In the genomic region with DNA sequence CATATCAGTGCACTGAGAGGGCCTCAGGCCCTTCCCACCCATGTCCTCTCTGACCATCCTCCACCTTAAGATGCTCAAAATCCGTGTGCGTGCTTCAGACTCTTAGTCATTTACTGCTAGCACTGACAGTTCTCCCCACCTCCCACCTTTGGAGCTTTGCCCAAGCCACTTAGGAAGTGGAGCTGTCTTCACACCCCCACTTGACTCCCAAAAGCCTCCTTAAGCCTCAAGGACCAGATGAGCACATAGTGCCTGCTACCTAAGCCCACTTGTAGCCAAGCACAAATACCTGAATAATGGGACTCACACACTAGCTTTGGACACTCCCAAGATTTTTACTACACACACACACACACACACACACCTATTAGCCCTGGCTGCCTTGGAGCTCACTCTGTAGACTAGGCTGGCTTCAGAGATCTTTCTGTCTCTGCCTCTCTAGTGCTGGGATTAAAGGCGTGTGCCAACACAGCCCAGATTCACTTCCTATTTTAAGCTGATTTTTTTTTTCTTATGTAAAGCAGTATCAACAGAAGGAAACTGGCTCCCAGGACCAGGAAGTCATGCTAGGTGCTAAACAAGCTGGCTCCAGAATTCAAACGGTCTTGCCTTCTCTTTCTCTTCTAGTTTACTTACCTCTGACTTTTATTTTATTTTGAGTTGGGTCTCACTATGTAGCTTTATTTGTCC, we compare ENCODE assay signal across 12 mouse cellular contexts. TPM values are rescaled to one million over a fixed set of nuclear protein-coding genes. Genes with fewer than 3 reads are reported as not detected.
A peak's percentile ranks its signal among the peaks of the same experiment; 100 is the strongest.
DNase-seq lines count a peak whose midpoint lies in the region; ATAC-seq and TF ChIP-seq lines count a peak whose summit lies in the region.
"Had no signal": no experiment of that assay in that cellular context is flagged by ENCODE, and none has a peak within 500 bp of the region (broad histone marks: within the 10 kb centered on the region; RNA-seq: fewer than 3 reads in every experiment).

No protein-coding gene starts in this region.

- no peak overlapping the region for H3K4me2 ChIP-seq in kidney, embryonic 16.5 days (replicated peaks; ENCODE audit: low read depth, low read length)
- no peak overlapping the region for H3K4me2 ChIP-seq in hindbrain, embryonic 14.5 days (replicated peaks)
- H3K4me2 ChIP-seq: hindbrain, embryonic 13.5 days had no signal

- WGBS in kidney, embryonic 16.5 days, result 67% methylated on average over 4 of the region's 4 CpGs
- 89% methylated on average over 4 of the region's 4 CpGs for WGBS in hindbrain, embryonic 14.5 days

- no peaks in the 10 kb centered on the region for H3K36me3 ChIP-seq in kidney, embryonic 16.5 days (ENCODE audit: insufficient read depth, low read length)
- H3K36me3 ChIP-seq in hindbrain, embryonic 14.5 days (replicated peaks; ENCODE audit: control insufficient read depth, insufficient read depth), result no peaks in the 10 kb centered on the region
- H3K36me3 ChIP-seq: hindbrain, embryonic 13.5 days had no signal

- no peaks in the 10 kb centered on the region for H3K27me3 ChIP-seq in Patski
- H3K27me3 ChIP-seq in kidney, embryonic 16.5 days (ENCODE audit: insufficient read depth, low read length), result no peaks in the 10 kb centered on the region
- H3K27me3 ChIP-seq in hindbrain, embryonic 14.5 days (ENCODE audit: control insufficient read depth, insufficient read depth, low read length), result no peaks in the 10 kb centered on the region
- H3K27me3 ChIP-seq: hindbrain, embryonic 13.5 days had no signal

- in situ Hi-C loops in Patski (cut with MboI; ENCODE audit: low pct_unique_long_range_greater_than_20kb), result no loop called here

- H3K4me3 ChIP-seq in layer of hippocampus, adult 2 months, result no peak overlapping the region
- H3K4me3 ChIP-seq in kidney, embryonic 16.5 days (ENCODE audit: low read length), result no peak overlapping the region
- H3K4me3 ChIP-seq in hindbrain, embryonic 14.5 days (replicated peaks; ENCODE audit: low read length), result no peak overlapping the region
- H3K4me3 ChIP-seq: erythroblast, embryonic 14.5 days; hindbrain, embryonic 13.5 days had no signal

- ATAC-seq in Patski, result peak; percentile 38
- peak; percentile 71 for ATAC-seq in monocyte, adult 5-6 weeks (replicated peaks; ENCODE audit: insufficient number of reproducible peaks, low FRiP score, low TSS enrichment, poor library complexity, severe bottlenecking)
- no peak for ATAC-seq in kidney, embryonic 16.5 days (ENCODE audit: low FRiP score, low TSS enrichment)
- no peak for ATAC-seq in hindbrain, embryonic 14.5 days (ENCODE audit: low FRiP score)

- H3K9ac ChIP-seq in kidney, embryonic 16.5 days (replicated peaks; ENCODE audit: low read length), result no peak overlapping the region
- no peak overlapping the region for H3K9ac ChIP-seq in hindbrain, embryonic 14.5 days
- H3K9ac ChIP-seq: hindbrain, embryonic 13.5 days had no signal

- TF ChIP-seq CTCF in layer of hippocampus, adult 2 months (conservative IDR thresholded peaks at IDR 0.05), result no peak
- TF ChIP-seq CTCF in Patski (IDR thresholded peaks at IDR 0.05), result no peak

- H3K4me1 ChIP-seq in kidney, embryonic 16.5 days (ENCODE audit: insufficient read depth, low read length), result peaks cover 19% of the 10 kb centered on the region
- H3K4me1 ChIP-seq in hindbrain, embryonic 14.5 days (replicated peaks; ENCODE audit: control insufficient read depth, insufficient read depth, low read length), result 0 out of 2 replicates have a peak, but pooled peaks cover 8% of the 10 kb centered on the region

- CTCF ChIA-PET in Patski (lab: Charles Lee), result interaction anchor here (1.0 to 2.4 kb wide), 4 partner anchors 9 to 55 kb away, joined by 4 to 8 read pairs (median 6); a partner anchor contains a TSS

- no peak for DNase-seq in layer of hippocampus, adult 2 months (ENCODE audit: low spot score in 2 of 2)
- no peak for DNase-seq in layer of hippocampus, postnatal 36 days
- DNase-seq in Patski (ENCODE audit: low read depth, low spot score), result no peak
- peak; percentile 90 to 94 for DNase-seq in lung, adult 18-20 months
- DNase-seq in hindbrain, embryonic 14.5 days (ENCODE audit: low spot score), result no peak
- DNase-seq: kidney, postnatal 14 days; right cerebral cortex, postnatal 14 days had no signal

- POLR2A ChIA-PET in Patski (lab: Charles Lee), result interaction anchor here (0.7 to 5.7 kb wide), 3 partner anchors 9 to 36 kb away, joined by 3 to 25 read pairs (median 4); a partner anchor contains a TSS

- H3K27ac ChIP-seq in layer of hippocampus, adult 2 months, result peak overlapping the region; percentile 18; the same call in 1 of the 2 replicates
- no peak overlapping the region for H3K27ac ChIP-seq in kidney, embryonic 16.5 days (ENCODE audit: low read length)
- no peak overlapping the region for H3K27ac ChIP-seq in hindbrain, embryonic 14.5 days
- H3K27ac ChIP-seq: hindbrain, embryonic 13.5 days had no signal

- H3K9me3 ChIP-seq in kidney, embryonic 16.5 days (ENCODE audit: low read length), result no peaks in the 10 kb centered on the region
- H3K9me3 ChIP-seq in hindbrain, embryonic 14.5 days (ENCODE audit: control insufficient read depth, low read length), result no peaks in the 10 kb centered on the region
- H3K9me3 ChIP-seq: G1E; hindbrain, embryonic 13.5 days had no signal

RNA-seq across cellular contexts. Expression of a gene that starts 9.6 kb away (rescaled TPM):
- 10 to 100 TPM; 40.3 to 44.6 TPM for total RNA-seq in layer of hippocampus, adult 2 months (2021)
- total RNA-seq in layer of hippocampus, postnatal 36 days (2021), result 10 to 100 TPM; 44.9 to 46.0 TPM
- polyA plus RNA-seq in Patski (2021), result 9.2 TPM
- 23.1 to 30.4 TPM (median 26.6 TPM) in 3 replicates for total RNA-seq in monocyte, adult 5-6 weeks (2017)
- 6.6 and 7.3 TPM in 2 replicates for polyA plus RNA-seq in kidney, embryonic 16.5 days (2015; fragmentation: Nextera tagmentation; extraction: Ambion mirVana)
- polyA plus RNA-seq in hindbrain, embryonic 14.5 days (2014; fragmentation: Nextera tagmentation; extraction: Ambion mirVana), result 21.9 and 29.2 TPM in 2 replicates

RNA-seq across cellular contexts. Expression of a gene that starts 13.9 kb away (rescaled TPM):
- 10 to 100 TPM; 23.6 to 25.6 TPM for total RNA-seq in layer of hippocampus, adult 2 months (2021)
- 10 to 100 TPM; 24.1 to 26.4 TPM for total RNA-seq in layer of hippocampus, postnatal 36 days (2021)
- polyA plus RNA-seq in Patski (2021), result 11.1 TPM
- total RNA-seq in monocyte, adult 5-6 weeks (2017), result 35.3 to 39.1 TPM (median 36.2 TPM) in 3 replicates
- polyA plus RNA-seq in kidney, embryonic 16.5 days (2015; fragmentation: Nextera tagmentation; extraction: Ambion mirVana), result 57.1 and 60.3 TPM in 2 replicates
- 52.2 and 52.7 TPM in 2 replicates for polyA plus RNA-seq in hindbrain, embryonic 14.5 days (2014; fragmentation: Nextera tagmentation; extraction: Ambion mirVana)

Comparison
In these comparisons a context has a peak if more than half of its experiments do, and no peak if none do; other contexts are left out.
1. DNase-seq: peak in lung, adult 18-20 months (2 of 2); none in layer of hippocampus, adult 2 months (0 of 2), layer of hippocampus, postnatal 36 days (0 of 2), Patski (single experiment) and hindbrain, embryonic 14.5 days (single experiment).
2. ATAC-seq: peak in Patski (single experiment) and monocyte, adult 5-6 weeks (single experiment); none in kidney, embryonic 16.5 days (single experiment) and hindbrain, embryonic 14.5 days (single experiment).